Mouse (Mus musculus): ENCODE data around the gene Ggt6. TPM values are rescaled to one million over a fixed set of nuclear protein-coding genes. Genes with fewer than 3 reads are reported as not detected.
A peak's percentile ranks its signal among the peaks of the same experiment; 100 is the strongest.

The Ggt6 gene
- not detected in 2 replicates for total RNA-seq (2014; rRNA removed)
- polyA plus RNA-seq (2015; fragmentation: Nextera tagmentation; extraction: Ambion mirVana), result not detected in 2 replicates

GRCm38 (mm10) chr11:72434963-72435693, at the start of gene Ggt6:
Ggt6 (plus strand) TSS chr11:72435526.
- DNase-seq, result no peak
- ATAC-seq, result no peak
- H3K9me3 ChIP-seq (ENCODE audit: low read length), result no peaks in the 10 kb centered on the region

GRCm38 (mm10) chr11:72388113-72388529, 47.2 kb upstream of the Ggt6 start:
- Histone ChIP-seq H3K9me3 (ENCODE audit: low read length) (no peaks in the 10 kb centered on the region), H3K27me3 (ENCODE audit: insufficient read depth, low read length) (no peaks in the 10 kb centered on the region), H3K9ac (no peak overlapping the region), H3K27ac (ENCODE audit: low read depth, low read length) (no peak overlapping the region), H3K4me3 (ENCODE audit: low read depth, low read length) (no peak overlapping the region), H3K36me3 (ENCODE audit: insufficient read depth) (no peaks in the 10 kb centered on the region), H3K4me1 (ENCODE audit: insufficient read depth) (no peaks in the 10 kb centered on the region), H3K4me2 (ENCODE audit: low read depth) (no peak overlapping the region)
- TF ChIP-seq CTCF (IDR thresholded peaks at IDR 0.05; ENCODE audit: low read depth), result no peak
- no peak for DNase-seq
- no peak for ATAC-seq
- 96% methylated on average over 6 of the region's 6 CpGs for WGBS

More at GRCm38 (mm10) chr11:72434963-72435693, at the start of gene Ggt6:
- no peaks in the 10 kb centered on the region for H3K27me3 ChIP-seq (ENCODE audit: insufficient read depth, low read length)
- H3K9ac ChIP-seq, result no peak within 1 kb of the TSS
- WGBS, result 66% methylated on average over 11 of the region's 11 CpGs
- 0 out of 2 replicates have a peak, but pooled peaks have one; percentile 2 for TF ChIP-seq CTCF (IDR thresholded peaks at IDR 0.05; ENCODE audit: low read depth)
- H3K36me3 ChIP-seq (ENCODE audit: insufficient read depth), result no peaks in the 10 kb centered on the region
- no peak within 1 kb of the TSS for H3K4me3 ChIP-seq (ENCODE audit: low read depth, low read length)
- H3K4me1 ChIP-seq (ENCODE audit: insufficient read depth), result no peaks in the 10 kb centered on the region
- no peak within 1 kb of the TSS for H3K4me2 ChIP-seq (ENCODE audit: low read depth)
- H3K27ac ChIP-seq (ENCODE audit: low read depth, low read length), result no peak within 1 kb of the TSS

GRCm38 (mm10) chr11:72389407-72390142, 45.8 kb upstream of the Ggt6 start:
- H3K27me3 ChIP-seq (ENCODE audit: insufficient read depth, low read length), result no peaks in the 10 kb centered on the region
- no peak overlapping the region for H3K4me2 ChIP-seq (ENCODE audit: low read depth)
- no peak overlapping the region for H3K4me3 ChIP-seq (ENCODE audit: low read depth, low read length)
- H3K27ac ChIP-seq (ENCODE audit: low read depth, low read length), result no peak overlapping the region
- no peak for DNase-seq
- H3K9me3 ChIP-seq (ENCODE audit: low read length), result no peaks in the 10 kb centered on the region
- H3K36me3 ChIP-seq (ENCODE audit: insufficient read depth), result no peaks in the 10 kb centered on the region
- no peak overlapping the region for H3K9ac ChIP-seq
- H3K4me1 ChIP-seq (ENCODE audit: insufficient read depth), result no peaks in the 10 kb centered on the region
- 88% methylated on average over 7 of the region's 7 CpGs for WGBS
- ATAC-seq, result no peak
- TF ChIP-seq CTCF (IDR thresholded peaks at IDR 0.05; ENCODE audit: low read depth), result no peak

GRCm38 (mm10) chr11:72391181-72391580, 44.1 kb upstream of the Ggt6 start:
- ATAC-seq, result no peak
- no peaks in the 10 kb centered on the region for H3K36me3 ChIP-seq (ENCODE audit: insufficient read depth)
- TF ChIP-seq CTCF (IDR thresholded peaks at IDR 0.05; ENCODE audit: low read depth), result no peak
- H3K27me3 ChIP-seq (ENCODE audit: insufficient read depth, low read length), result no peaks in the 10 kb centered on the region
- 90% methylated on average over 13 of the region's 13 CpGs for WGBS
- no peak overlapping the region for H3K4me2 ChIP-seq (ENCODE audit: low read depth)
- H3K27ac ChIP-seq (ENCODE audit: low read depth, low read length), result no peak overlapping the region
- no peak overlapping the region for H3K9ac ChIP-seq
- no peaks in the 10 kb centered on the region for H3K4me1 ChIP-seq (ENCODE audit: insufficient read depth)
- no peaks in the 10 kb centered on the region for H3K9me3 ChIP-seq (ENCODE audit: low read length)
- no peak overlapping the region for H3K4me3 ChIP-seq (ENCODE audit: low read depth, low read length)
- DNase-seq, result no peak

GRCm38 (mm10) chr11:72393243-72393642, 42.1 kb upstream of the Ggt6 start:
- DNase-seq, result no peak
- no peak for TF ChIP-seq CTCF (IDR thresholded peaks at IDR 0.05; ENCODE audit: low read depth)
- no peak overlapping the region for H3K4me3 ChIP-seq (ENCODE audit: low read depth, low read length)
- H3K27ac ChIP-seq (ENCODE audit: low read depth, low read length), result no peak overlapping the region
- no peaks in the 10 kb centered on the region for H3K27me3 ChIP-seq (ENCODE audit: insufficient read depth, low read length)
- H3K36me3 ChIP-seq (ENCODE audit: insufficient read depth), result no peaks in the 10 kb centered on the region
- H3K4me1 ChIP-seq (ENCODE audit: insufficient read depth), result no peaks in the 10 kb centered on the region
- ATAC-seq, result no peak
- H3K9me3 ChIP-seq (ENCODE audit: low read length), result no peaks in the 10 kb centered on the region
- H3K9ac ChIP-seq, result no peak overlapping the region
- no peak overlapping the region for H3K4me2 ChIP-seq (ENCODE audit: low read depth)
- WGBS, result 67% methylated on average over 3 of the region's 3 CpGs

GRCm38 (mm10) chr11:72393669-72394068, 41.7 kb upstream of the Ggt6 start:
- Histone ChIP-seq H3K9ac (no peak overlapping the region), H3K27ac (ENCODE audit: low read depth, low read length) (no peak overlapping the region), H3K4me3 (ENCODE audit: low read depth, low read length) (no peak overlapping the region), H3K27me3 (ENCODE audit: insufficient read depth, low read length) (no peaks in the 10 kb centered on the region), H3K9me3 (ENCODE audit: low read length) (no peaks in the 10 kb centered on the region), H3K4me1 (ENCODE audit: insufficient read depth) (no peaks in the 10 kb centered on the region), H3K36me3 (ENCODE audit: insufficient read depth) (no peaks in the 10 kb centered on the region), H3K4me2 (ENCODE audit: low read depth) (no peak overlapping the region)
- no peak for TF ChIP-seq CTCF (IDR thresholded peaks at IDR 0.05; ENCODE audit: low read depth)
- 26% methylated on average over 5 of the region's 5 CpGs for WGBS
- DNase-seq (peak; percentile 31), ATAC-seq (peak; percentile 51)

GRCm38 (mm10) chr11:72394694-72395093, 40.6 kb upstream of the Ggt6 start:
- no peak for TF ChIP-seq CTCF (IDR thresholded peaks at IDR 0.05; ENCODE audit: low read depth)

More at GRCm38 (mm10) chr11:72394694-72395093, 40.6 kb upstream of the Ggt6 start:
- no peak overlapping the region for H3K9ac ChIP-seq
- H3K36me3 ChIP-seq (ENCODE audit: insufficient read depth), result no peaks in the 10 kb centered on the region
- no peak overlapping the region for H3K4me2 ChIP-seq (ENCODE audit: low read depth)
- H3K4me3 ChIP-seq (ENCODE audit: low read depth, low read length), result no peak overlapping the region
- H3K27ac ChIP-seq (ENCODE audit: low read depth, low read length), result no peak overlapping the region
- no peaks in the 10 kb centered on the region for H3K9me3 ChIP-seq (ENCODE audit: low read length)
- no peak for ATAC-seq
- no peaks in the 10 kb centered on the region for H3K27me3 ChIP-seq (ENCODE audit: insufficient read depth, low read length)
- DNase-seq, result no peak
- no peaks in the 10 kb centered on the region for H3K4me1 ChIP-seq (ENCODE audit: insufficient read depth)
- 66% methylated on average over 2 of the region's 2 CpGs for WGBS
